Mouse (Mus musculus) midbrain, embryonic 10.5 days (tissue): ENCODE data around the gene Rec8. TPM values are rescaled to one million over a fixed set of nuclear protein-coding genes. Genes with fewer than 3 reads are reported as not detected.

Experiments
- DNase-seq: peaks from one replicate; pipeline ENCODE4 v3.0.0-alpha.2; 2017; ENCODE audit warnings: low spot score
- H3K27ac ChIP-seq: fragments of 300-500 bp; sonication (generic); replicated peaks from 2 replicates; pipeline ENCODE4 v1.5.1; 2016; ENCODE audit warnings: mild to moderate bottlenecking
- H3K27me3 ChIP-seq: fragments of 300-500 bp; sonication (generic); 2 replicates; pipeline ENCODE4 v1.6.1; 2016; ENCODE audit warnings: low read depth, mild to moderate bottlenecking; ENCODE audit not compliant: poor library complexity, severe bottlenecking
- H3K36me3 ChIP-seq: fragments of 300-500 bp; sonication (generic); 2 replicates; pipeline ENCODE4 v1.6.1; 2016; ENCODE audit warnings: mild to moderate bottlenecking, moderate library complexity
- H3K4me1 ChIP-seq: fragments of 300-500 bp; sonication (generic); 2 replicates; pipeline ENCODE4 v1.6.1; 2016
- H3K4me3 ChIP-seq: fragments of 300-500 bp; sonication (generic); 2 replicates; pipeline ENCODE4 v1.5.1; 2016; ENCODE audit warnings: mild to moderate bottlenecking, moderate library complexity
- H3K9me3 ChIP-seq: fragments of 300-500 bp; sonication (generic); replicated peaks from 2 replicates; pipeline ENCODE4 v1.6.1; 2016; ENCODE audit warnings: mild to moderate bottlenecking
- WGBS: fragments of 180-500 bp; shearing (Covaris S2); methylation state at CpG from one replicate; pipeline ENCODE4 v1.1.7; 2016; 5-methylcytosine and 5-hydroxymethylcytosine counted together
- polyA plus RNA-seq: library from polyadenylated mRNA; unstranded; fragments of >200 nt; fragmentation: Nextera tagmentation; extraction: Ambion mirVana; gene quantifications from 2 replicates; pipeline ENCODE4 v1.2.1, GENCODE M21; 2016

Gene Rec8
- polyA plus RNA-seq, 1 experiment from 2014 or later = 5.5 TPM

- 2% methylated on average over 43 of the region's 43 CpGs for WGBS
- Histone ChIP-seq H3K9me3 (no peaks in the 10 kb centered on the region), H3K4me3 (peak within 1 kb of the TSS; percentile 68), H3K36me3 (peaks cover 49% of the 10 kb centered on the region), H3K4me1 (peaks cover 18% of the 10 kb centered on the region), H3K27me3 (peaks cover 17% of the 10 kb centered on the region), H3K27ac (peak within 1 kb of the TSS; percentile 79)
- DNase-seq = peak; percentile 69
Measured at GRCm38 (mm10) chr14:55584702-55585565, 32.9 kb upstream of the Rec8 start, which contains the start of gene Emc9. Gene Emc9 (minus strand): TSS chr14:55585302.

- no peak overlapping the region for H3K27ac ChIP-seq
- no peaks in the 10 kb centered on the region for H3K9me3 ChIP-seq
- no peak for DNase-seq
- peak overlapping the region; percentile 68; the same call in 1 of the 2 replicates for H3K4me3 ChIP-seq
- 65% methylated on average over 6 of the region's 6 CpGs for WGBS
- peaks cover 17% of the 10 kb centered on the region for H3K27me3 ChIP-seq
- H3K36me3 ChIP-seq = peaks cover 43% of the 10 kb centered on the region
- H3K4me1 ChIP-seq = peaks cover 24% of the 10 kb centered on the region
Measured at GRCm38 (mm10) chr14:55585566-55585960, 32.3 kb upstream of the Rec8 start.

GRCm38 (mm10) chr14:55586149-55586548 lies 31.7 kb upstream of the Rec8 start:
- Histone ChIP-seq H3K27me3 (peaks cover 17% of the 10 kb centered on the region), H3K9me3 (no peaks in the 10 kb centered on the region), H3K4me1 (peaks cover 30% of the 10 kb centered on the region), H3K27ac (no peak overlapping the region), H3K36me3 (peaks cover 37% of the 10 kb centered on the region), H3K4me3 (no peak overlapping the region)
- DNase-seq = no peak
- WGBS = 91% methylated on average over 2 of the region's 2 CpGs

DNA sequence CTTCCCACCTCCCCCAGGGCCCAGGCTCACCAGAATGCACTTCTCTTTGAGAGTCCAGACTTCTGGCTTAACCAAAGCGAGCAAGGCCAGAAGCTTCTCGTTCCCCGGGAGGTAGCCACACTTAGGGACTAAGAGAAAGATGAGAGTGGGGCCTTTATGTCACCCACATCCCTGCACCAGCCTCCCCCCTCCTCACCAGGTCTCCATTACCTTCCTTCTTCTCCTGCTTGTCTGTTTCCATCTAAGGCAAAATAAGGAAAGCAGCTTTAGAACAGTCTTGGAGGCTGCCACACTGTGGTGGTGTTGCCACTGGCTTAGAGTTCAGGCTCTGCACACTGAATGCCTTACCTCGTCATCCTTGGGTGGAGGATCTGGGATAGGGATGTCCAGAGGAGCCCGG lies 28.6 kb upstream of the Rec8 start:
- DNase-seq = no peak
- H3K4me3 ChIP-seq = peak overlapping the region; percentile 18; the same call in 1 of the 2 replicates

GRCm38 (mm10) chr14:55589771-55590448 lies 27.9 kb upstream of the Rec8 start:
- 91% methylated on average over 11 of the region's 11 CpGs for WGBS
- Histone ChIP-seq H3K27me3 (peaks cover under 1% of the 10 kb centered on the region; the same call in 1 of the 2 replicates), H3K27ac (peak overlapping the region; percentile 93), H3K9me3 (no peaks in the 10 kb centered on the region), H3K4me3 (peak overlapping the region; percentile 95), H3K4me1 (peaks cover 42% of the 10 kb centered on the region), H3K36me3 (peaks cover 41% of the 10 kb centered on the region)
- no peak for DNase-seq

More for the DNA sequence above, 28.6 kb upstream of the Rec8 start:
- Histone ChIP-seq H3K27me3 (peaks cover 7% of the 10 kb centered on the region), H3K4me1 (peaks cover 48% of the 10 kb centered on the region), H3K27ac (no peak overlapping the region), H3K9me3 (no peaks in the 10 kb centered on the region), H3K36me3 (peaks cover 34% of the 10 kb centered on the region)
- WGBS = 89% methylated on average over 5 of the region's 5 CpGs

DNA sequence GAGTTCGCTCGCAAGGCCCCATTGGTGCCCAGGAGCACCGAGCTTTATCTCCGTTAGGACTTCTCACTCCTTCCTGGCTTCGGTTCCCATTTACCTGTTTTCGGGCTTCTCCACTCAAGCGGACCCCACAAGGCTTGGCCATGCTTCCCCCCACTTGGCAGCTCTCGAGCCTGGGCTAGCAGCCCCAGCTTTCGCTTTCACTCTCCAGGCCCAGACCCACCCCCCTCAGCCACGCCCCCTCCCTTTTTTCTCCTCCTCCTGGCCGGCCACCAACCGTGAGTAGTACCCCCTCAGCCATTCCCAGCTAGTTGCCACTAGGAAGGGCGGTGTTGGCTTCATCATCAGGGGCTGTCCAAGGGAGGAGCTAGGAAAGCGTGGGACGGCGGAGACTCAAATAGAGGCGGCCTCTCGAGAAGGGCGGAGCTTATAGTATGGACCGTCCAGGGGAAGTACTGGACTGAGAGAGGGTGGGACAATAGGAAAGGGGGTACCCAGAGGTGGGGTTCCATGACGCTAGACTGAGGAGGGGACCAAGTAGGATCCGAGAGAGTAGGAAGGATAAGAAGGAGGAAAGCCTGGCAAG lies 27.0 kb upstream of the Rec8 start, which contains the start of gene Psme2:
Gene Psme2 (minus strand): TSS at position 366 of the 583 bp plus-strand sequence.
- H3K36me3 ChIP-seq = peaks cover 50% of the 10 kb centered on the region
- no peaks in the 10 kb centered on the region for H3K9me3 ChIP-seq
- H3K27ac ChIP-seq = peak within 1 kb of the TSS; percentile 93
- H3K27me3 ChIP-seq = no peaks in the 10 kb centered on the region
- H3K4me1 ChIP-seq = peaks cover 37% of the 10 kb centered on the region
- WGBS = 2% methylated on average over 22 of the region's 22 CpGs
- peak within 1 kb of the TSS; percentile 95 for H3K4me3 ChIP-seq
- peak; percentile 92 for DNase-seq

DNA sequence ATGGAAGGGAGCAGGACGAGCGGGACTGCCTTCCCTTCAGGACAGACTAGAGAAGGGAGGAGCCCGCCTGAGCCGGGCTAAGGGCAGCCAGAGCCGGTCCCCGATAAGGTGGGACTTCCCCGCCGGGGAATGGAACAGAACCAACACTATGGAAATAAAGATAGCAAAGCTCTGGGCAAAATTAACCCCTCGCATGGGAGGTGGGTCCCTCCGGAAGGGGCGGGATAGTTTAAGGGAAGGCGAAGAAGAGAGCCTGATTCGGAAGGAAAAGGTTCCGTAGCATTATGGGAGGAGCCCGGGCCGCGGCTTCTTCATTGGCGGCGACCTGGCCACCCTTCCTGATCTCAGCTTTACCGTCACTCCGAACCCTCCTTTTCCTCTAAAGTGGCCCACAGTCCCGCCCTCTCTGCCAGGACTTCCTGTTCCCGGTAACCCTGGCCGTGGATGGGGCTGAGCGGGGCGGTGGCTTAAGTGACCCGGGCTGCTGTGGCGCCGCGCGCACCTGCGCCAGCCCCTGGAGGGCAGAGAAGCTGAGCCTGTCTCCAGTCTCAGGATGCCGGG lies 26.4 kb upstream of the Rec8 start, which contains the start of gene Rnf31:
Gene Rnf31 (plus strand): TSS at position 378 of the 561 bp plus-strand sequence.
- WGBS = under 1% methylated on average over 33 of the region's 33 CpGs
- Histone ChIP-seq H3K36me3 (peaks cover 56% of the 10 kb centered on the region), H3K9me3 (no peaks in the 10 kb centered on the region), H3K27ac (peak within 1 kb of the TSS; percentile 93), H3K4me3 (peak within 1 kb of the TSS; percentile 95), H3K4me1 (peaks cover 40% of the 10 kb centered on the region), H3K27me3 (no peaks in the 10 kb centered on the region)
- DNase-seq = peak; percentile 91

DNA sequence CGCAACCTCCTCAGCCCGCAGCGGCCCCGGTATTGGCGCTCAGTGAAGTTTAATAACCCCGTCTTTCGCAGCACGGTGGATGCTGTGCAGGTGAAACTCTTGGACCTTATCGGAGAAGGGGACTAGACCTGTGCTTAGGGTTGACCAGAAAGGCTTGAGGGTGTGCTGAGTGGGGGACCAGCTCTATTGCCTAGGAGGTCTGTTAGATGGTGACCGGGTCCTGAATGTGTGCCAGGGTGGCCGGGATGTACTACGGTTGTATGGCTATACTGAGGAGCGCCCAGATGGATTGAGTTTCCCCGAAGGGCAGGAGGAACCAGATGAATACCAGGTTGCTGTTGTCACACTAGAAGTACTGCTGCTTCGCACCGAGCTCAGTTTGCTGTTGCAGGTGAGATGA lies 25.6 kb upstream of the Rec8 start:
- Histone ChIP-seq H3K27ac (peak overlapping the region; percentile 93), H3K4me3 (peak overlapping the region; percentile 95), H3K36me3 (peaks cover 60% of the 10 kb centered on the region), H3K9me3 (no peaks in the 10 kb centered on the region), H3K4me1 (peaks cover 40% of the 10 kb centered on the region), H3K27me3 (no peaks in the 10 kb centered on the region)
- DNase-seq = no peak
- 13% methylated on average over 16 of the region's 16 CpGs for WGBS

- H3K27ac ChIP-seq = no peak overlapping the region
- peaks cover 25% of the 10 kb centered on the region for H3K4me1 ChIP-seq
- DNase-seq = peak; percentile 29
- H3K9me3 ChIP-seq = no peaks in the 10 kb centered on the region
- peaks cover 78% of the 10 kb centered on the region for H3K36me3 ChIP-seq
- 74% methylated on average over 13 of the region's 13 CpGs for WGBS
- no peak overlapping the region for H3K4me3 ChIP-seq
- H3K27me3 ChIP-seq = no peaks in the 10 kb centered on the region
Measured at GRCm38 (mm10) chr14:55596036-55596690, 21.7 kb upstream of the Rec8 start.

DNA sequence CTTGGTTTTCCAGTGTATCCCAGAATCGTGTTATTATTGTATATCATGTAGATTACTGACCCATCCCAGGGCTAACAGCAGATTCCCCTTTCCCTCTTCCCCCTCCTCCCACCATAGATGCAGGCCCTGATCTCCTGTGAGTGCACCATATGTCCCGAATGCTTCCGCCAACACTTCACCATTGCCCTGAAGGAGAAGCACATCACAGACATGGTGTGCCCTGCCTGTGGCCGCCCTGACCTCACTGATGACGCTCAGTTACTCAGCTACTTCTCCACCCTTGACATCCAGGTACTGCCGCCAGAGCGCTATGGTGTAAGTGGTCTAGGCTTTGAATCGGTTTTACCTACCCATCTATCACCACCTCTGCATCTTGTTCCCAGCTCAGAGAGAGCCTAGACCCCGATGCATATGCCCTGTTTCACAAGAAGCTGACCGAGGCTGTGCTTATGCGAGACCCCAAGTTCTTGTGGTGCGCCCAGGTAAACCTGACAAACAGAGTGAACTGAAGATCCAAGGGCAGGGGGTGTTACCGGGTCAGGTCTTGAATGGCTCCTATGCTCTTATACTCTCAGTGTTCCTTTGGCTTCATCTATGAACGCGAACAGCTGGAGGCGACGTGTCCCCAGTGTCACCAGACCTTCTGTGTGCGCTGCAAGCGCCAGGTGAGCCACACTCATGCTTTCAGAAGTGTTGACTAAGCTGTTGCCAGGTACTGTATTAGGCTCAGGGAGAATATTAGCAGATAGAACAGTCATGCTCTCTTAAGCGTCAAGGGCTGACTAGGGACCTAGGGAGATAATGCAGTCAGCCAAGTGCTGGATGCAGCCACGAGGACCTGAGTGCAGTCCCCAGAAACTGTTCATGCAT lies 19.1 kb upstream of the Rec8 start:
- DNase-seq = no peak
- H3K4me3 ChIP-seq = no peak overlapping the region
- H3K36me3 ChIP-seq = peaks cover 99% of the 10 kb centered on the region
- 94% methylated on average over 21 of the region's 21 CpGs for WGBS
- no peaks in the 10 kb centered on the region for H3K27me3 ChIP-seq
- H3K4me1 ChIP-seq = peaks cover 14% of the 10 kb centered on the region
- H3K27ac ChIP-seq = no peak overlapping the region
- no peaks in the 10 kb centered on the region for H3K9me3 ChIP-seq

DNA sequence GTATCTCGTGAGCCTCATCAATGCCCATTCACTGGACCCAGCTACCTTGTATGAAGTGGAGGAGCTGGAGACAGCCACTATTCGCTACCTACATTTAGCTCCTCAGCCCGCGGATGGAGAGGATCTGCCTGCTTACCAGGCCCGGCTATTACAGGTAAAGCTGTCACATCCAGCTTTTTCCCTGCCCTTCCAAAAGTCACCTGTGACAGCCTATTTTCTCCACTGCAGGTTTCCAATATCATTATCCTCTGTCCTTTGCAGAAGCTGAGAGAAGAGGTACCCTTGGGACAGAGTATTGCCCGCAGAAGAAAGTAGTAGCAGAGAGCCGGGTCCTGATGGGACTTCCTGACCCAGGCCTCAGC lies 14.6 kb upstream of the Rec8 start, which contains the start of gene Irf9:
Gene Irf9 (plus strand): TSS at position 301 of the 362 bp plus-strand sequence.
- Histone ChIP-seq H3K27ac (peak within 1 kb of the TSS; percentile 75), H3K27me3 (no peaks in the 10 kb centered on the region), H3K4me1 (peaks cover 14% of the 10 kb centered on the region), H3K4me3 (peak within 1 kb of the TSS; percentile 42), H3K36me3 (peaks cover 90% of the 10 kb centered on the region), H3K9me3 (no peaks in the 10 kb centered on the region)
- no peak for DNase-seq
- WGBS = 92% methylated on average over 7 of the region's 7 CpGs
